Mouse (Mus musculus) adrenal gland, adult (tissue): ENCODE measurements around the gene Tfeb.

ENCODE experiments used
- DNase-seq, 2 experiments: peaks; one replicate each; pipeline ENCODE4 v3.0.0; 2022 to 2023; ENCODE audit warnings: low spot score in 1 of 2; ENCODE audit not compliant: inconsistent age in 2 of 2

Gene Tfeb

GRCm38 (mm10) chr17:47711883-47712282 is 24.9 kb upstream of the Tfeb start:
- no peak for DNase-seq

- DNase-seq = no peak
Observed at GRCm38 (mm10) chr17:47712889-47713571, 23.8 kb upstream of the Tfeb start.

GRCm38 (mm10) chr17:47715037-47715436 is 21.8 kb upstream of the Tfeb start:
- DNase-seq = no peak

GRCm38 (mm10) chr17:47721183-47721582 is 15.6 kb upstream of the Tfeb start:
- DNase-seq = no peak

GRCm38 (mm10) chr17:47726566-47726965 is 10.3 kb upstream of the Tfeb start, which contains the start of gene Pgc:
Pgc (plus strand) TSS chr17:47726842.
- DNase-seq = no peak

GRCm38 (mm10) chr17:47730633-47731575 is 5.9 kb upstream of the Tfeb start:
- no peak for DNase-seq

- DNase-seq = no peak
Observed at GRCm38 (mm10) chr17:47735553-47736100, 1.2 kb upstream of the Tfeb start.

- DNase-seq = peak; percentile 95 to 98
Observed at GRCm38 (mm10) chr17:47737271-47738065, 638 bp downstream of the Tfeb start.

- peak; percentile 76 to 78 for DNase-seq
Observed at GRCm38 (mm10) chr17:47738066-47738878, 1.4 kb downstream of the Tfeb start.

GRCm38 (mm10) chr17:47738879-47739798 is 2.3 kb downstream of the Tfeb start:
- peak in 1 of 2 experiments; percentile 33 for DNase-seq

GRCm38 (mm10) chr17:47740186-47740585 is 3.4 kb downstream of the Tfeb start:
- DNase-seq = peak in 1 of 2 experiments; percentile 28

- peak in 1 of 2 experiments; percentile 62 for DNase-seq
Observed at GRCm38 (mm10) chr17:47742991-47743734, 6.3 kb downstream of the Tfeb start.

- peak in 1 of 2 experiments; percentile 35 for DNase-seq
Observed at GRCm38 (mm10) chr17:47744086-47744485, 7.3 kb downstream of the Tfeb start.

- peak in 1 of 2 experiments; percentile 61 for DNase-seq
Observed at GRCm38 (mm10) chr17:47744746-47745368, 8.0 kb downstream of the Tfeb start.

GRCm38 (mm10) chr17:47748791-47749553 is 12.1 kb downstream of the Tfeb start:
- peak; percentile 79 to 83 for DNase-seq

GRCm38 (mm10) chr17:47749626-47750025 is 12.8 kb downstream of the Tfeb start:
- DNase-seq = no peak

- peak in 1 of 2 experiments; percentile 33 for DNase-seq
Observed at GRCm38 (mm10) chr17:47750101-47750500, 13.3 kb downstream of the Tfeb start.
